Mouse (Mus musculus) testis, adult 2 months (tissue): ENCODE results near the gene Gck. TPM values are rescaled to one million over a fixed set of nuclear protein-coding genes. Genes with fewer than 3 reads are reported as not detected.
A peak's percentile ranks its signal among the peaks of the same experiment; 100 is the strongest.

Experiments
- H3K27ac ChIP-seq: fragments of 200-500 bp; 2 replicates; pipeline ENCODE4 v1.5.1; 2012; ENCODE audit warnings: low read depth, low read length; ENCODE audit not compliant: control insufficient read depth, insufficient read depth
- H3K27me3 ChIP-seq: fragments of 200-500 bp; 2 replicates; pipeline ENCODE4 v1.6.1; 2012; ENCODE audit warnings: mild to moderate bottlenecking, low read length, moderate library complexity; ENCODE audit not compliant: control insufficient read depth, insufficient read depth
- H3K36me3 ChIP-seq: fragments of 200-500 bp; 2 replicates; pipeline ENCODE4 v1.6.1; 2012; ENCODE audit warnings: mild to moderate bottlenecking, low read length; ENCODE audit not compliant: control insufficient read depth, insufficient read depth
- H3K4me1 ChIP-seq: fragments of 200-500 bp; 2 replicates; pipeline ENCODE4 v1.6.1; 2012; ENCODE audit warnings: low read length; ENCODE audit not compliant: control insufficient read depth, insufficient read depth
- H3K4me3 ChIP-seq: fragments of 200-500 bp; 2 replicates; pipeline ENCODE4 v1.5.1; 2012; ENCODE audit warnings: low read depth, mild to moderate bottlenecking, low read length, moderate library complexity, mixed read lengths; ENCODE audit not compliant: control insufficient read depth
- CTCF ChIP-seq: fragments of 200-500 bp; IDR thresholded peaks from 2 replicates; pipeline ENCODE4 v1.5.1; 2012; ENCODE audit warnings: low read depth, mild to moderate bottlenecking, inconsistent platforms, low read length, moderate library complexity; ENCODE audit not compliant: control insufficient read depth, insufficient read depth, insufficient replicate concordance
- POLR2A ChIP-seq: fragments of 200-500 bp; IDR thresholded peaks from 2 replicates; pipeline ENCODE4 v1.6.1; 2012; ENCODE audit warnings: low read depth, mild to moderate bottlenecking, inconsistent platforms, low read length, moderate library complexity; ENCODE audit not compliant: control insufficient read depth
- polyA plus RNA-seq: library from polyadenylated mRNA; depleted of rRNA; stranded (reverse); fragments of >200 nt; gene quantifications from 2 replicates; pipeline ENCODE4 v1.2.3, GENCODE M21; 2012

Gene Gck
- polyA plus RNA-seq, 1 experiment = 6.6 TPM

- Histone ChIP-seq H3K4me1 (peaks cover 7% of the 10 kb centered on the region), H3K36me3 (no peaks in the 10 kb centered on the region), H3K4me3 (no peak overlapping the region), H3K27ac (no peak overlapping the region), H3K27me3 (no peaks in the 10 kb centered on the region)
- TF ChIP-seq POLR2A (no peak), CTCF (no peak)
Measured at GRCm38 (mm10) chr11:5973151-5973550, 23.3 kb upstream of the Gck start.

GRCm38 (mm10) chr11:5971202-5971601 lies 21.3 kb upstream of the Gck start:
- peaks cover 1% of the 10 kb centered on the region for H3K36me3 ChIP-seq
- no peak for TF ChIP-seq CTCF
- TF ChIP-seq POLR2A = no peak
- no peak overlapping the region for H3K4me3 ChIP-seq
- H3K4me1 ChIP-seq = peaks cover 7% of the 10 kb centered on the region
- no peaks in the 10 kb centered on the region for H3K27me3 ChIP-seq
- no peak overlapping the region for H3K27ac ChIP-seq

GRCm38 (mm10) chr11:5968223-5968622 lies 18.3 kb upstream of the Gck start:
- TF ChIP-seq CTCF (no peak), POLR2A (no peak)
- peaks cover 9% of the 10 kb centered on the region for H3K36me3 ChIP-seq
- H3K4me1 ChIP-seq = peaks cover 7% of the 10 kb centered on the region
- H3K4me3 ChIP-seq = no peak overlapping the region
- H3K27me3 ChIP-seq = no peaks in the 10 kb centered on the region
- no peak overlapping the region for H3K27ac ChIP-seq

GRCm38 (mm10) chr11:5966751-5967150 lies 16.9 kb upstream of the Gck start:
- Histone ChIP-seq H3K27ac (no peak overlapping the region), H3K27me3 (no peaks in the 10 kb centered on the region), H3K36me3 (peaks cover 9% of the 10 kb centered on the region), H3K4me1 (no peaks in the 10 kb centered on the region), H3K4me3 (no peak overlapping the region)
- TF ChIP-seq CTCF (no peak), POLR2A (no peak)

- no peak overlapping the region for H3K4me3 ChIP-seq
- TF ChIP-seq POLR2A (no peak), CTCF (no peak)
- no peaks in the 10 kb centered on the region for H3K27me3 ChIP-seq
- H3K27ac ChIP-seq = no peak overlapping the region
- no peaks in the 10 kb centered on the region for H3K4me1 ChIP-seq
- peaks cover 10% of the 10 kb centered on the region for H3K36me3 ChIP-seq
Measured at GRCm38 (mm10) chr11:5965865-5966264, 16.0 kb upstream of the Gck start.

- Histone ChIP-seq H3K27ac (no peak overlapping the region), H3K4me1 (peaks cover 6% of the 10 kb centered on the region), H3K36me3 (peaks cover 9% of the 10 kb centered on the region), H3K4me3 (no peak overlapping the region), H3K27me3 (no peaks in the 10 kb centered on the region)
- TF ChIP-seq CTCF (no peak), POLR2A (no peak)
Measured at GRCm38 (mm10) chr11:5960051-5960450, 10.2 kb upstream of the Gck start.

GRCm38 (mm10) chr11:5955546-5956276 lies 5.8 kb upstream of the Gck start, which contains the start of gene Ykt6:
Gene Ykt6 (plus strand): TSS chr11:5955693.
- Histone ChIP-seq H3K4me1 (peaks cover 9% of the 10 kb centered on the region), H3K27me3 (no peaks in the 10 kb centered on the region), H3K27ac (peak within 1 kb of the TSS; percentile 90), H3K36me3 (no peaks in the 10 kb centered on the region; the same call in none of the 2 replicates), H3K4me3 (peak within 1 kb of the TSS; percentile 99)
- no peak for TF ChIP-seq CTCF
- peak; percentile 66 for TF ChIP-seq POLR2A
